Mouse (Mus musculus) layer of hippocampus, postnatal 25 days (tissue): Measurements from ENCODE around the gene Pogk. TPM values are rescaled to one million over a fixed set of nuclear protein-coding genes. Genes with fewer than 3 reads are reported as not detected.

ENCODE experiments used
- DNase-seq, 2 experiments: peaks; one replicate each; pipeline ENCODE4 v3.0.0; 2022; ENCODE audit warnings: mixed read lengths in 2 of 2, low spot score in 1 of 2; ENCODE audit errors: extremely low spot score in 1 of 2
- total RNA-seq, 2 experiments: library from RNA; stranded (reverse); gene quantifications; 2 replicates each; pipeline ENCODE4 v1.2.3; 2021

Gene Pogk
- total RNA-seq, 2 experiments from 2014 or later = 28.2 to 31.9 TPM

- peak; percentile 47 to 50 for DNase-seq
Observed at GRCm38 (mm10) chr1:166379630-166380231, 29.9 kb downstream of the Pogk start.

DNA sequence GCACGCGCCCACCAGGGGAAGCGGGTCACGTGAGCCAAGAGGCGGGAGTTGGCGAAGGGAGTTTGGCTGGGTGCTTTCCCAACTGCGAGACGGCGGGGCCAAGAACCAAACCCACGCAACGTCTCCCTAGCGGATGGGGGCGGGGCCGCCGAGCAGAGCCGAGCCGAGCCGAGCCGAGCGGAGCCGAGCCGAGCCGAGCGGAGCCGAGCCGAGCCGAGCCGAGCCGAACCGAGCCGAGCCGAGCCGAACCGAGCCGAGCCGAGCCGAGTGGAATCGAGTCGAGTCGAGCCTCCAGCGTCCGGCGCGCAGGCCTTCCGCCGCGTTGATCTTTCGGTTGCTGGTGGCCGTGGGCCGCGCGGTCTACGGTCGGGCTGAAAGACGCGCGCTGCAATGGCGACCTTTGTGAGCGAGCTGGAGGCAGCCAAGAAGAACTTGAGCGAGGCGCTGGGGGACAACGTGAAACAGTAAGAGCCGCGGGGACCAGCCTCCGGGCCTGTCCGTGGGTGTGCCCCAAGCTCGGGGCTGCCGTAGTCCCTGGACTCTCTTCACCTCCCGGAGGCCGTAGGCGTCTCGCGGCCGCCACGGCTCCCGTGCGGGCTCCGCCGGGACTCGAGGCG, 30.5 kb downstream of the Pogk start, which contains the start of gene Tada1:
Gene Tada1, plus strand, starts transcription at position 85 of the 617 bp plus-strand sequence.
- DNase-seq = peak; percentile 85 to 97

- DNase-seq = no peak
Observed at GRCm38 (mm10) chr1:166378431-166379012, 31.1 kb downstream of the Pogk start.

- DNase-seq = no peak
Observed at GRCm38 (mm10) chr1:166377171-166377570, 32.5 kb downstream of the Pogk start.

GRCm38 (mm10) chr1:166363122-166363521, 46.5 kb downstream of the Pogk start:
- no peak for DNase-seq

- no peak for DNase-seq
Observed at GRCm38 (mm10) chr1:166362659-166363058, 47.0 kb downstream of the Pogk start.

DNA sequence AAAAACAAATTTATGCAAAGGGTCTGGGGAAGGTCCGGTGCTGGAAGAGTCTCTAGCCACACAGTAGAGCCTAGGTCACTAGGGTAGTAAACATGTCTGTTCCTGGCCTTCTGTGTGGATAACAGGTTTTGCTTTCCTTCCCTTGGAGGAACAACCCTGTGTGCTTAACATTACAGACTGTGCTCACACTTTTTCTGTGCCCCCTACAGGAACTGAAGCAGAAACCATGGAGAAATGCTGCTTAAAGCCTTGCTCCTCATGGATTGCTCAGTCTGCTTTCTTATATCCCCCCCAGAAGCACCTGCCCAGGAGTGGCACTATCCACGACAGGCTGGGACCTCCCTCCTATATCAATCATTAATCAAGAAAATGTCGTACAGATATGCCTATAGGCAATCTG, 47.8 kb downstream of the Pogk start:
- DNase-seq = no peak

DNA sequence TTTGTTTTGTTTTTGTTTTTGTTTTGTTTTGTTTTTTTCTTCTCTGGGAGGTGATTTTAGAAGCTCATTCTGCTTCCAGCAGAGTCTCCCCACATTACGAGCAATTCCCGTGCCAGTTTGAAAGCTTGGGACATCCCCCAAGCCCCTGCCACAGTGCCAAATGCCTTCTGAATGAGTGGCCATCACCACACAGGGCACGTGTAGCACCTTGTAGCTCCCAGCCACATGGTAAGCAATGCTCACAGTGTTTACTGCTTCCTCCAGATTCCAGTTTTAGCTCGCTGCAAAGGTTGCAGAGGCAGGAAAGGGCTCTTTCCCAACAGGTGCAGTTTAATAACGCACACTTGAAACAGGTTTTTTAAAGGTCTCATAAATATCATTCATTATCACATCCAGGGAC, 48.8 kb downstream of the Pogk start:
- no peak for DNase-seq

DNA sequence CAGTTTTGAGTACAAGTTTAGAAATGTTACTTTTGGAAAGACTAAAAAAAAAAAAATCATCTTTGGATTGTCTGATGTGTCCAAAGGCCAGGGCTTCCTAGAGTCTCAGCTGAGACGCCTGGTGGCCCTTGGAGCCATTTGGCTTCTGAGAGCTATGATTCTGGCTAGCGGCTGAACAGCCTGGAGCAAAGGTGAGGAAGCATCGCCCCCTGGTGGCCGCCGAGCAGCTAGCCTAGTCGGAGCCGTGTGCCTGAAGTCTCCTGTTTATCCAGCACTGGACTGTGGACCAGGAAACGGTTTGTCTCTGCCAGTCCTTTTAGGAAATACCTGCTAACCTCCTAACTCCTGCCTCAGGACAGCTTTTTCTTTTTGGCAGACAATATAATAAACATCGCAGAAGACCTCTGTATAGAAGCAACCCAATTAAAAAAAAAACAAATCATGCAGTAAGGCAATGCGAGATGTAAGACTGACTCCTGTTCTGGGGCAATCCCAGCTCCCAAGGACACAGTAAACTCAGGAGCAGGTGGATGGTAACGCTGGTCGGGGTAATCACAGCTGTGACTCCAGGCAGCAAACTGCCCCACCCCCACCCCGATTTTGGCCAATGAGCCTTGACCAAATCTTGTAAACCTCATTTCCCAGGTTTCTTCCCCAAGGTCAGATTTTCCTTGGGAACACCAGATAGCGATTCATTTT, 49.4 kb downstream of the Pogk start:
- peak; percentile 90 to 99 for DNase-seq

- no peak for DNase-seq
Observed at GRCm38 (mm10) chr1:166349751-166350150, 59.9 kb downstream of the Pogk start.

DNA sequence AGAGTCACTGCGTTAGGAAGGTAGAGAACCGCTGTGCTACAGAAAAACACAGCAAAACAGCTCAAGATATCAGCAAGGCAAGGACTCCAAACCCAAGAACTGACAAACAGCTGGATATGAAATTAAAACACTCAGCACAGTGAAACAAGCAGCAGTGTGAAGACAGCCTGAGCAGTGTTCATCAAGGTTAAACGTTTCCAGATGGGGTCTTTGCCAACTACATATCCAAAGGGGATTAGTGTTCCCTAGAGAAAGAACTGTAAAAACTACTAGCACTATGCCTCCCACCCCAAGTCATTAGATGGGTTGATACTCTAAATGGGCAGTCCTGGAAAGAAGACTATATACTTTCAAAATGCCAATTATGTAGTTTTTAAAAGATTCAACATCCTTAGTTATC, 60.3 kb downstream of the Pogk start:
- no peak for DNase-seq

- no peak for DNase-seq
Observed at GRCm38 (mm10) chr1:166346906-166347305, 62.8 kb downstream of the Pogk start.

- DNase-seq = no peak
Observed at GRCm38 (mm10) chr1:166345602-166346001, 64.1 kb downstream of the Pogk start.

- DNase-seq = no peak
Observed at GRCm38 (mm10) chr1:166344300-166345077, 65.2 kb downstream of the Pogk start.

DNA sequence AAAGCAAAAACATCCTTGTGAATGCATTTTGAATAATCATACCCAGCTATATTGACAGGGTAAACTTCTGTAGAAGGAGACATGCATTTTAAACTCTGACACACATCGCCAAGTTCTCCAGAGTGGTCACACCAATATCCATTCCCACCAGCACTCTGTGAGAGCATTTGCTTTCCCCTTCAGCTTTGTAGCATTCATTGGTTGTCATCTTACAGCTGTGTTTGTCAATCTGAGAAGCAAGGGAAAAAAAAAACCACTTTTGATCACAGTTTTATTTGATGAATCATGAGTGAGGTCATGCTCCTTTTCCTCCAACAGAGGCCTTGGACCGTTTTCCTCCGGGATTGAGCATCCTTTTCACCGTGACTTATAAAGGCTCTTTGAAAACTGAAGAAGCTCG, 66.1 kb downstream of the Pogk start:
- DNase-seq = no peak

DNA sequence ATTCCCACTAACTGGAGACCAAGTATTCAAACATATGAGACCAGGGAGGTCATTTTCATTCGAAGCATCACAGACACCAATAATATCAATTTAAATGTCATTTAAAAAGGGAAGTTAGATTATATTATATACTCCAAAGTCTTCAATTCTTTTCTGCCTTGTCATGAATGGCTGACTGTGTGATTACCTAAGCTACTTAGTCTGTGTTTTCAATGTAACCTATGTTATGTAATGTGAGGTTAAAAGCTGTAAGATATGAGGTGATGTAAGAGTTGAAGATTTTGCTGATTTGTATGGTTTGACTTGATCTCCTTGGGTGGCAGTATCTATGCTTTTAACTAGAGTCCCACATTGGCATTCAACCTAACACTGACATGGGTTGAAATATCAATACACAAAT, 67.1 kb downstream of the Pogk start:
- DNase-seq = no peak

GRCm38 (mm10) chr1:166342060-166342459, 67.6 kb downstream of the Pogk start:
- DNase-seq = no peak

- DNase-seq = no peak
Observed at GRCm38 (mm10) chr1:166339110-166339509, 70.6 kb downstream of the Pogk start.
